Mouse (Mus musculus): ENCODE measurements around the gene BC051142.

DNA sequence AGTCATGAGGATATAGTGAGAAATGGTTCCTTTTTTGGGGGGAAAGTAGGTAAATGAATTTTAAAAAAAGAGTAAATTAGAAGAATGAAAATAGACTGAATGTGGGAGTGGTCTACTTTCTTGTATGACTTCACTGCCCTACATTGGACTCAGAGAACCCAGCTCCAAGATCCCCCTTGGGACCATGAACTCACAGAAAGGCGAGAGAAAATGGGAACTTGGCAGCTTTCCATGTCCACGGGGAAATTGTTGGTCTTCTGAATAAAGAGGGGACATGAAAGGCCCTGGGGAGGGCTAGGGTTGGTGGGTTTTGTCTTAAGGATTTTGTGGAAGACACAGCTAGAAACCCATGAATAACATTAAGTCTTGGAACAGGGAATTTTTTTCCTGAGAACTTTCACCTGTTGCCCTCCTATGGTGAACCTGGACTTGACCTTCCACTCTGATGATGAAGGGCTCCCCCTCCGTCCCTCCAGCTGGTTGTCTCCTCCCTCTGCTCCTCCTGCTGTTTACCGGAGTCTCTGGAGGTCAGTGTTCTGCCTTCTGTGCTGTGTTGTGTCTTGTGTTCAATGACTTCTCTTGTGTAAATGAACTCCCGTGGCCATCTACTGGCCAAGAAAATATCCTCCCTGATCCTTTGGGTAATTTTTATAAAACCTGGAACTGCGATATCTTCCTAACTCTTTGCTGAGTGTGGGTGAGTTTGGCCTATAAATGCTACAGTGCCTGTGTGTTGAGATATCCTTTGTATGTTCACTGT, 21.0 kb upstream of the BC051142 start:
- TF ChIP-seq CTCF (IDR thresholded peaks at IDR 0.05; ENCODE audit: low read depth) (no peak), EP300 (IDR thresholded peaks at IDR 0.05; ENCODE audit: low read depth) (no peak)
